ENCODE assay signal across 20 mouse cellular contexts in genomic region chr9:67092210-67092609, GRCm38 (mm10). TPM values are rescaled to one million over a fixed set of nuclear protein-coding genes. Genes with fewer than 3 reads are reported as not detected.
DNase-seq lines count a peak whose midpoint lies in the region; ATAC-seq and TF ChIP-seq lines count a peak whose summit lies in the region.
"Had no signal": no experiment of that assay in that cellular context is flagged by ENCODE, and none has a peak within 500 bp of the region (broad histone marks: within the 10 kb centered on the region; RNA-seq: fewer than 3 reads in every experiment).

No protein-coding gene starts in this region.

- H3K4me2 ChIP-seq in intestine, embryonic 14.5 days (ENCODE audit: low read length): no peak overlapping the region
- no peak overlapping the region for H3K4me2 ChIP-seq in intestine, embryonic 15.5 days (replicated peaks)
- H3K4me2 ChIP-seq in neural tube, embryonic 13.5 days: no peak overlapping the region
- no peak overlapping the region for H3K4me2 ChIP-seq in neural tube, embryonic 15.5 days
- no peak overlapping the region for H3K4me2 ChIP-seq in midbrain, embryonic 13.5 days (replicated peaks)
- H3K4me2 ChIP-seq: forebrain, embryonic 13.5 days; heart, embryonic 12.5 days; hindbrain, embryonic 14.5 days; liver, embryonic 11.5 days had no signal

- H3K36me3 ChIP-seq in intestine, embryonic 14.5 days (ENCODE audit: control insufficient read depth, insufficient read depth, low read length): no peaks in the 10 kb centered on the region
- no peaks in the 10 kb centered on the region for H3K36me3 ChIP-seq in intestine, embryonic 15.5 days
- no peaks in the 10 kb centered on the region for H3K36me3 ChIP-seq in neural tube, embryonic 13.5 days
- H3K36me3 ChIP-seq in neural tube, embryonic 15.5 days: no peaks in the 10 kb centered on the region
- H3K36me3 ChIP-seq in midbrain, embryonic 13.5 days: no peaks in the 10 kb centered on the region
- H3K36me3 ChIP-seq: heart, embryonic 12.5 days had no signal

- 77% methylated on average over 4 of the region's 4 CpGs for WGBS in intestine, embryonic 14.5 days
- 72% methylated on average over 4 of the region's 4 CpGs for WGBS in intestine, embryonic 15.5 days
- 74% methylated on average over 4 of the region's 4 CpGs for WGBS in neural tube, embryonic 13.5 days
- 68% methylated on average over 4 of the region's 4 CpGs for WGBS in neural tube, embryonic 15.5 days
- WGBS in midbrain, embryonic 13.5 days: 83% methylated on average over 4 of the region's 4 CpGs

- H3K4me1 ChIP-seq in intestine, embryonic 14.5 days (replicated peaks; ENCODE audit: control insufficient read depth, insufficient read depth, low read length): peaks cover 4% of the 10 kb centered on the region; the same call in 1 of the 2 replicates
- peaks cover 21% of the 10 kb centered on the region; the same call in 1 of the 2 replicates for H3K4me1 ChIP-seq in intestine, embryonic 15.5 days (replicated peaks)
- peaks cover 11% of the 10 kb centered on the region for H3K4me1 ChIP-seq in neural tube, embryonic 13.5 days (replicated peaks)
- peaks cover 20% of the 10 kb centered on the region for H3K4me1 ChIP-seq in embryonic fibroblast, embryonic 13.5 days (ENCODE audit: control insufficient read depth, insufficient read depth, low read length)
- peaks cover 10% of the 10 kb centered on the region for H3K4me1 ChIP-seq in neural tube, embryonic 15.5 days
- H3K4me1 ChIP-seq in midbrain, embryonic 13.5 days (replicated peaks): no peaks in the 10 kb centered on the region
- H3K4me1 ChIP-seq: forebrain, embryonic 13.5 days had no signal

- no peak for TF ChIP-seq CTCF in embryonic fibroblast, embryonic 13.5 days (IDR thresholded peaks at IDR 0.05; ENCODE audit: borderline replicate concordance, insufficient read depth, low read length)

- no peak for ATAC-seq in intestine, embryonic 14.5 days (replicated peaks; ENCODE audit: low FRiP score, low TSS enrichment, low read depth)
- ATAC-seq in intestine, embryonic 15.5 days: no peak
- ATAC-seq in neural tube, embryonic 13.5 days (ENCODE audit: low read depth): no peak
- no peak for ATAC-seq in neural tube, embryonic 15.5 days (ENCODE audit: low FRiP score)
- no peak for ATAC-seq in midbrain, embryonic 13.5 days
- ATAC-seq: forebrain, embryonic 13.5 days had no signal

- no peaks in the 10 kb centered on the region for H3K9me3 ChIP-seq in intestine, embryonic 14.5 days (ENCODE audit: control insufficient read depth, low read length)
- no peaks in the 10 kb centered on the region for H3K9me3 ChIP-seq in intestine, embryonic 15.5 days
- H3K9me3 ChIP-seq in neural tube, embryonic 13.5 days: no peaks in the 10 kb centered on the region
- H3K9me3 ChIP-seq in neural tube, embryonic 15.5 days (replicated peaks): no peaks in the 10 kb centered on the region
- H3K9me3 ChIP-seq in midbrain, embryonic 13.5 days: no peaks in the 10 kb centered on the region
- H3K9me3 ChIP-seq: forebrain, embryonic 13.5 days; heart, embryonic 12.5 days had no signal

- H3K4me3 ChIP-seq in intestine, embryonic 14.5 days (ENCODE audit: low read depth, low read length): no peak overlapping the region
- H3K4me3 ChIP-seq in intestine, embryonic 15.5 days (replicated peaks): no peak overlapping the region
- no peak overlapping the region for H3K4me3 ChIP-seq in neural tube, embryonic 13.5 days
- H3K4me3 ChIP-seq in embryonic fibroblast, embryonic 13.5 days (ENCODE audit: insufficient read depth, low read length): no peak overlapping the region
- no peak overlapping the region for H3K4me3 ChIP-seq in neural tube, embryonic 15.5 days (replicated peaks)
- H3K4me3 ChIP-seq in midbrain, embryonic 13.5 days (replicated peaks): no peak overlapping the region
- H3K4me3 ChIP-seq: forebrain, embryonic 13.5 days; heart, embryonic 12.5 days had no signal

- no peak for DNase-seq in intestine, embryonic 14.5 days (ENCODE audit: low spot score)
- no peak for DNase-seq in neural tube, embryonic 10.5 days (ENCODE audit: extremely low spot score, low spot score)
- DNase-seq in right cerebral cortex, adult 18-20 months: no peak
- DNase-seq: adrenal gland, adult 2 months; cerebellum, adult 8-10 months; heart, postnatal 14 days; kidney, adult 2 months; layer of hippocampus, postnatal 36 days; lung, adult 18-20 months; lung, postnatal 36 days; spleen, adult 18-20 months had no signal

- no peak overlapping the region for H3K9ac ChIP-seq in intestine, embryonic 14.5 days (ENCODE audit: low read length)
- no peak overlapping the region for H3K9ac ChIP-seq in intestine, embryonic 15.5 days
- H3K9ac ChIP-seq in neural tube, embryonic 13.5 days: no peak overlapping the region
- H3K9ac ChIP-seq in neural tube, embryonic 15.5 days (replicated peaks): no peak overlapping the region
- no peak overlapping the region for H3K9ac ChIP-seq in midbrain, embryonic 13.5 days (replicated peaks)
- H3K9ac ChIP-seq: forebrain, embryonic 13.5 days; heart, embryonic 12.5 days; hindbrain, embryonic 14.5 days had no signal

- 0 out of 2 replicates have a peak overlapping the region, but pooled peaks have one; percentile 29 for H3K27ac ChIP-seq in intestine, embryonic 14.5 days (ENCODE audit: low read depth)
- no peak overlapping the region for H3K27ac ChIP-seq in intestine, embryonic 15.5 days
- H3K27ac ChIP-seq in neural tube, embryonic 13.5 days (replicated peaks): peak overlapping the region; percentile 29
- peak overlapping the region; percentile 75 for H3K27ac ChIP-seq in embryonic fibroblast, embryonic 13.5 days (ENCODE audit: insufficient read depth, low read length)
- peak overlapping the region; percentile 58; the same call in 1 of the 2 replicates for H3K27ac ChIP-seq in neural tube, embryonic 15.5 days (replicated peaks)
- H3K27ac ChIP-seq in midbrain, embryonic 13.5 days: no peak overlapping the region
- H3K27ac ChIP-seq: forebrain, embryonic 13.5 days; hindbrain, embryonic 14.5 days had no signal

- no peaks in the 10 kb centered on the region for H3K27me3 ChIP-seq in intestine, embryonic 14.5 days (replicated peaks; ENCODE audit: control insufficient read depth, insufficient read depth, low read length)
- H3K27me3 ChIP-seq in intestine, embryonic 15.5 days (replicated peaks): no peaks in the 10 kb centered on the region
- H3K27me3 ChIP-seq in neural tube, embryonic 13.5 days: no peaks in the 10 kb centered on the region
- H3K27me3 ChIP-seq in neural tube, embryonic 15.5 days (replicated peaks): no peaks in the 10 kb centered on the region
- H3K27me3 ChIP-seq in midbrain, embryonic 13.5 days: no peaks in the 10 kb centered on the region
- H3K27me3 ChIP-seq: forebrain, embryonic 13.5 days; heart, embryonic 12.5 days had no signal

- no peak for TF ChIP-seq POLR2A in embryonic fibroblast, embryonic 13.5 days (IDR thresholded peaks at IDR 0.05; ENCODE audit: low read depth, low read length)

RNA-seq across cellular contexts. Expression of gene Tpm1, which starts 43.0 kb away (rescaled TPM):
- 1,186 and 1,326 TPM in 2 replicates for polyA plus RNA-seq in intestine, embryonic 14.5 days (2014; fragmentation: Nextera tagmentation; extraction: Ambion mirVana)
- polyA plus RNA-seq in intestine, embryonic 15.5 days (2015; fragmentation: Nextera tagmentation; extraction: Ambion mirVana): 994 and 1,099 TPM in 2 replicates
- polyA plus RNA-seq in neural tube, embryonic 13.5 days (2015; fragmentation: Nextera tagmentation; extraction: Ambion mirVana): 209 and 261 TPM in 2 replicates
- 2,470 and 3,105 TPM in 2 replicates for polyA plus RNA-seq in embryonic fibroblast, embryonic 13.5 days (2011; ENCODE audit: insufficient read length, low read depth, missing spikeins)
- polyA plus RNA-seq in neural tube, embryonic 15.5 days (2015; fragmentation: Nextera tagmentation; extraction: Ambion mirVana): 230 and 300 TPM in 2 replicates
- 115 and 118 TPM in 2 replicates for polyA plus RNA-seq in midbrain, embryonic 13.5 days (2015; fragmentation: Nextera tagmentation; extraction: Ambion mirVana)

Comparison
In these comparisons a context has a peak if more than half of its experiments do, and no peak if none do; other contexts are left out.
1. H3K27ac ChIP-seq: peak in intestine, embryonic 14.5 days (single experiment), neural tube, embryonic 13.5 days (single experiment), embryonic fibroblast, embryonic 13.5 days (single experiment) and neural tube, embryonic 15.5 days (single experiment); none in intestine, embryonic 15.5 days (single experiment) and midbrain, embryonic 13.5 days (single experiment).